Mouse (Mus musculus): ENCODE measurements around the gene Trim67.
A peak's percentile ranks its signal among the peaks of the same experiment; 100 is the strongest.

The Trim67 gene

GRCm38 (mm10) chr8:124792708-124793107, at the start of gene Trim67:
Gene Trim67, plus strand, starts transcription at chr8:124793092.
- DNase-seq (ENCODE audit: low spot score): no peak

DNA sequence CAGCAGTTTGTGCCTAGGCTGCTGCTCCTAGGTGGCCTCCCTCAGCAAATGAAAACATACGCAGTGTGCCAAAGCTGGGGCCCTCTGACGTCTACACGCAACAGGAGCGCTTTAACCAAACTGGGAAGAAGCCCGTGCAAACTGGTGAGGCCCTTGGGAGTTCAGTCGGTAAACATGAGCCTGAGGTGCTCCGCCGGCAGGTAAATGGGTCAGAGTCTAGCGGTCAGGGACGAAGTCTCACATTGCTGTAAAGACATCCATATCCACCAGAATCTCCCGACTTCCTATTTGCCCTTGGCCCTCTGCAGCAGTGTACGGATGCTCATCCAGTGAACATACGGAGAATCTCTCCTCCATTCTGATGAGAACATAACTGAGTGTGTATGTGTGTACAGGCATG, 46.2 kb upstream of the Trim67 start:
- no peak for DNase-seq (ENCODE audit: low spot score)

DNA sequence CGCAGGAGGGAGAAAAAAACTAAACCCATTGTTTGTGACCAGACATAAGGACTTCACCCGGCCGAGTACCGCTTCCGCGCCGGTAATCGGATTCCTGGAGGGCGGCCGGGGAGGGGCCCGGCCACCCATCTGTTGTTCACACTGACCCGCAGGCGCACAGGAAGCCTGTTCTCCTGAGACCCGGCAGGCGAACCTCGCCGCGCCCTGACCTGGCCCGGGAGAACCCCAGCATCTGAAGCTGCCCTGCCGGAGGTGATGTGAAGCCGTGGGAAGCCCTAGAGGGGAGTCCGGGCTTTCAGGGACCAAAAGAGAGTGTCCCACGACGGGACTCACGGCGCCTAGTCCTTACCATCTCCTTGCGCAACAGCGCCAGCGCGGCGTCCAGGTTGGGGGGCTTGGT, 41.7 kb upstream of the Trim67 start:
- DNase-seq (ENCODE audit: low spot score): no peak

DNA sequence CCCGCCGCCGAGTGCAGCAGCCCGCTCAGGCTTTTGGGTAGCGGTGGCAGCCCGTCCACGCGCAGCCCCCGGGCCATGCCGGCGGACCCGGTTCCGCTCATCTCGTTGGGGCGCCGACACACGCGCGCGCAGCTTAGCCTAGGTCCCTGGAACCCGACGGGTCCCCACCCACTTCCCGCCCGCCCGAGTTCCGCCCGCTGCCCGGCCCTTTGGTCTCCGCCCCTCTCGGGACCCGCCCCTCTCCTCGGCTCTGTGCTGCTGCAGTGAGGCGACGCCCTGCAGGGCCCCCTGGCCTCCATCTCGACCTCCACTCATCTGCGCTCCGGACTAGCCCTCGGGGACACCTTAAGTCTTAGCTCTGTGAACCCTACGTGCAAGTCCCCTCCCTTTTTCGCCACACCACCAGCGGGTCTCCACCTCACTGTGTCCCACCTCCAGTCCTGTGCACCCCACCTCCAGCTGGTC, 41.2 kb upstream of the Trim67 start, which contains the start of gene Fam89a:
Fam89a (minus strand) TSS at position 124 of the 465 bp plus-strand sequence.
- no peak for DNase-seq (ENCODE audit: low spot score)

DNA sequence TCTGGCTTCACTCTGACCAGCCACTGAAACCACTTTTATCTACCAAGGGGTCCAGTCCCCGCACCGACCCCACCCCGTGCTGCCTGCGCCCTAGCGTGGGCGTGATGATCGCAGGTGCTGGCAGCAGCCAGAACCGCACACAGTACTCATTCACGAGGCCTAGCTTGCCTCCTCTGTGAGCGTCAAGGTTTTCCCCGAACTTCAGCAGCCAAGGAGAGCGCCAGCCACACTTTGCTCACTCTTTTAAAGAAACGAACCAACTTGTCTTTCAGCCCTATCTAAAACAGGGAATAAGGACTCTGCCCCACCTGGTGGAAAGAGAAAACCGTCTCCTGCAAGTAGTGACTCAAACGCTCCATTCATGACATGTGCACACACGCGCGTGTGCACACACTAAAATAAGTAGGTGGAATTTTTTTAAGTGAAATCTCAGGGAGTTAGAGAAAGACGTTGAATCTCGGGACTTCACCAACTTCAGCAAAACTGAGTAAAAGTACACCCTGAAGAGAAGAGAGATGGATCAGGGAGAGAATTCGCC, 40.5 kb upstream of the Trim67 start:
- no peak for DNase-seq (ENCODE audit: low spot score)

DNA sequence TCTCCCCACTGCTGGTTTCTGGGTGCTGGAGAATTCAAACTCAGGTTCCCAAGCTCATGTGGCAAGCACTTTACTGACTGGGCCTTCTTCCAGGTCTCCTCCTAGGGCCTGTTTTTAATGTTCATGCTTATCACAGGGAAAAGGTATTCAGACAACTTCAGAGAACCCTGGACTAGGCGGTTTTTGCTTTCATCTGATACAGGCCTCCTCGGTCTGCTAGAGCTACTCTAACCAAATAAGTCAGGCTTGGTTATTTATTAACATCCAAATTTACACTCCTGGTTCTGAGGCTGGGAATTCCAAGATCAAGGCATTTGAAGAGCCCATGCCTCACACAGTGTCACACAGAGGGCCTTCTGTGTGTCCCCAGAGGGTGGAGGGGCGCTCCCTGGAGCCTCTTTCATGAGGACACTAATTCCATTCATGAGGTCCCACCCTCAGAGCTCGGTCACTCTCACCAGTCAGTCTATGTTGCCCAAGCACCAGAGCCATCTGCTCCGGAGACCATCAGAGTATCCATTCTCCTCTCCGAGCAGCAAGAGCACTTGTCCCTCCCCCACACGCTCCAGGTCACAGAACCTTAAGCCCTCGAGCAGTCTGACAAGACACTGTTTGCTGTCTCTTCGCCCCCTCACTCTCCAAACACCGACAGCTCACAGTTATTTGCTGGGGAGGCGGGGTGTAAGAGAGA, 38.6 kb upstream of the Trim67 start:
- no peak for DNase-seq (ENCODE audit: low spot score)

DNA sequence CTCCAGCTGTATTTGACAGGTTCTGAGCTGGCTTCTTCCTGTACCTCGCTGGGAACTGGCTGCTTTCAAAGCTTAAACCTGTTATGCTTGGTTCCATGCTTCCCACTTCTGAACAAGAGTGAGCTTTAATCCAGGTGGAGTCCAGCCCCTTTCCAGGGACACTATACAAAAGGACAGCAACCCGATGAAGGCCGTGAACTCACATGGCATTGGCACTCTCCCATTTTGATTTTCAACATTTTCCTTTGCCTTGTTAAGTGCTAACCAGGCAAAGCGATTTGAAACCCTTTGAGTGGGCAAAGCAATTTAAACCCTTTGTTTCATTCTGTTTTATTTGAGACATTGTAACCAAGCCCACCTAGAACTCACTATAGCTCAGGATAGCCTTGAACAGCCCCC, 38.1 kb upstream of the Trim67 start:
- no peak for DNase-seq (ENCODE audit: low spot score)

DNA sequence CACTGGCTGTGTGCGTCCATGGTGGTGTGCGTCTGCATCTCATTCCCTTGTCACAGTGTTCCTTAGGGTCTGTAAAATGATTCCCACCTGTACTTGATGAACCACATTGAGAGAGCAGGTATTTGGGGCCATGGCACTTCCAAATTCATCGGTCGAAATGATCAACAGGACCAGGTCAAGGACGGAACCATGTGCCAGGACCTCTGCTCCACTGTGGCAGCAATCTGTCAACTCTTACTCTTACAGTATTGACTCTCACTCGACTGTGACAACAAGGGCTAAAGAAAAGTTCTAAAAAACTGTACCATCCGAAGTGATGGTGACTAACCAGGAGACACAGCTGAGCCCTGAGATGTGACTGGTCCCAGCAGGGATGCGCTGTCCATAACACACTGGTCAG, 37.4 kb upstream of the Trim67 start:
- no peak for DNase-seq (ENCODE audit: low spot score)

DNA sequence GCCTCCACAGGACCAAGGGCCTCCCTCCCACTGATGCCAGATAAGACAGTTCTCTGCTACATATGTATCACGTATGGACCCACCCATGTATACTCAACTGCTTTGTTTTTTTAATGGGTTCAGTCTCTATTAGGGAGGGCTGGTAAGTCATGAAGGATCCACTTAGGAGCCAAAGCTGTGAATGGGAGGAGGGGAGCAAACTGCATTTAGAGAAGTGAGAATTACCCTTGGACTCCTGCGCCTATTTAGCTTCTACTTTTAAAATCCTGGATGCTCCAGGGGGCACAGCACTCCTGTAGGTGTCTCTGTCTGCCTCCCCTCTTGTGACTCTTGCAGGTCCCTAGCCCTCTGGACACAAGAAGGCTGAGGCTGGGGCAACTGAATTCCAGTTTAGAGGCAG, 36.7 kb upstream of the Trim67 start:
- no peak for DNase-seq (ENCODE audit: low spot score)

DNA sequence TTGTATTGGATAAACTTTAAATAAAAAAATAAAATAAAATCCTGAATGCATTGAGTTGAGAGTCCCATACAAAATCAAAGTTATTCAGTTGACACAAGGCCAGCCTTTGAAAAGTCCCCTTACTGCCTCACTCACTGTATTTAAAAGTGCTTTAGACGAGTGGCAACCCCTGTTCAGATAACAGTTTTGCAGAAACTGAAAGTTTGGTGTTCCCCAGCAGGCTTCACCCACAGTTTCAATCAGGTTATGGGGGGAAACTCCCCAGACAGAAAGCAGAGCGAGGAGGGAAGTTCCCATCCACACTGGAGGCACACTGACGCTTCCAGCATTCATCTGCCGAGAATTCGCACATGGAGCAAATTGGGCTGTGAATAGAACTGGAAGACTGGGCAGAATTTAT, 36.3 kb upstream of the Trim67 start:
- no peak for DNase-seq (ENCODE audit: low spot score)

DNA sequence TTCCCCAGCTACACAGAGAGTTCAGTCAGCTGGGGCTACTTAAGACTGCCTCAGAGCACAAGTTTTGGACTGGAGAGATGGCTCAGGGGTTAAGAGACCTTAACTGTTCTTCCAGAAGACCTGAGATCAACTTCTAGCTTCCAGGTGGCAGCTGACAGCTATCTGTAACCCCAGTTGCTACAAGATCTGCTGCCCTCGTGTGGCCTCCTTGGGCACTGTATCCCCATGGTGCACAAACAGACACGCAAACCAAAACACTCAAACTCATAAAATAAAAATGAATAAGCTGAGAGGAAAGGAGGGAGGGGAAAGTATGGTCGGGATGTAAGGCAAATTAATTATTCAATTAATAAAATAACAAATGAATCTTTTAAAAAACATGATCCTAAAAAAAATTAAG, 34.3 kb upstream of the Trim67 start:
- DNase-seq (ENCODE audit: low spot score): no peak

DNA sequence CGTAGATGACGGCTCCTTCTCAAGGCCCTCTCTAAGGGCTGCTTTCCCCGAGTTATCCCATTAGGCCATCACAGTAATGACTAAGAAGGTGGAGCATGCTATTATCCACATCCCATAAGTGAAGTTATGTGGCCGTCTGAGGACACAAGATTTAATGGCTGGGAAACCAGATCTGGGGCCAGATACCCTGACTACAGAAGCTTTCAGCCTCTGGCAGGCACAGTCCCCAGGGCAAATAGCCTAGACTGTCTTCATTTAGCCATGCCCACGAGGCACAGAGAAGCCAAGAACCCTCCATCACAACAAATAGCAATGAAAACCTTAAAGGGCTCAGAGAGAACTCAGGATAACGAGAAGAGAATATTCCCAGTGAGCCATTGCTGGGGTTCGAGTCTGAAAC, 29.8 kb upstream of the Trim67 start:
- DNase-seq (ENCODE audit: low spot score): no peak

- DNase-seq (ENCODE audit: low spot score): no peak
These were observed 20.5 kb upstream of the Trim67 start for GRCm38 (mm10) chr8:124772389-124772788.

GRCm38 (mm10) chr8:124775695-124776094, 17.2 kb upstream of the Trim67 start:
- peak; percentile 18 for DNase-seq (ENCODE audit: low spot score)

- no peak for DNase-seq (ENCODE audit: low spot score)
These were observed 12.7 kb upstream of the Trim67 start for GRCm38 (mm10) chr8:124780236-124780635.

- DNase-seq (ENCODE audit: low spot score): no peak
These were observed 10.5 kb upstream of the Trim67 start for GRCm38 (mm10) chr8:124782431-124782830.

- no peak for DNase-seq (ENCODE audit: low spot score)
These were observed 9.7 kb upstream of the Trim67 start for GRCm38 (mm10) chr8:124783228-124783627.

GRCm38 (mm10) chr8:124784613-124785012, 8.3 kb upstream of the Trim67 start:
- no peak for DNase-seq (ENCODE audit: low spot score)

- no peak for DNase-seq (ENCODE audit: low spot score)
These were observed 2.2 kb upstream of the Trim67 start for GRCm38 (mm10) chr8:124790676-124791075.

GRCm38 (mm10) chr8:124791751-124792150, 1.1 kb upstream of the Trim67 start:
- no peak for DNase-seq (ENCODE audit: low spot score)

GRCm38 (mm10) chr8:124792186-124792585, 706 bp upstream of the Trim67 start:
- DNase-seq (ENCODE audit: low spot score): no peak

DNA sequence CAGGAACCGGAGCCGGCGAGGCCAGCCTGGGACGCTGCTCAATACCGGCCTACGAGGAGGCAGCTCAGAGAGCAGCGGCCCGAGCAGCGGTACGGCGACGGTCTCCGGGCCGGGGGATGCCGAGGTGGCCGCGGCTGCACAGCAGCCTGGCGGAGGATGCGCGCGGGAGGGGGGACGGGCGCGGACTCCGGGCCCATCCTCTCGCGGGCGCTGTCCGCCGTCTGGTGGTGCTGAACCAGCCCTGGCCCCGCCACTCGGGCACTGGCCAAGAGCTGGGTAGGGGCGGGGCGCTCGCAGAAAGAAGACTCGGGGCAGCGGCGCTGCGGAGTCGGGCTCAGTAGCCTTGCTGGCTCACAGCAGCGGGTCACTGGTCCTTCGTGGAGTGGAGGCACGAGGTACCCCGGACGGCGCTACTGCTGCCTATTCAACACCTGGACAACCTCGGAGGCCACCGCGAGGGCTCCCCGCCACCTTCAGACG, 320 bp downstream of the Trim67 start:
- peak; percentile 96 for DNase-seq (ENCODE audit: low spot score)

GRCm38 (mm10) chr8:124793661-124794485, 981 bp downstream of the Trim67 start:
- DNase-seq (ENCODE audit: low spot score): no peak
